Mouse (Mus musculus): ENCODE results near the gene Aph1c.

GRCm38 (mm10) chr9:66794629-66795463 is 39.7 kb downstream of the Aph1c start:
- TF ChIP-seq POLR2A (IDR thresholded peaks at IDR 0.05; ENCODE audit: insufficient read depth, low read depth, low read length) (peak; percentile 33; the same call in 1 of the 2 replicates), CTCF (IDR thresholded peaks at IDR 0.05; ENCODE audit: insufficient read depth, low read depth, low read length) (no peak)

Measured in olfactory bulb, adult 2 months (tissue).